Mouse (Mus musculus) ES-CJ7 (cell line): Measurements from ENCODE around the gene Tmtc2.
A peak's percentile ranks its signal among the peaks of the same experiment; 100 is the strongest.

Experiments used
- DNase-seq: peaks from one replicate; pipeline ENCODE4 v3.0.0; 2011; ENCODE audit warnings: low read depth, low spot score

Gene Tmtc2

GRCm38 (mm10) chr10:105548040-105548439 is 26.2 kb downstream of the Tmtc2 start:
- DNase-seq, result no peak

GRCm38 (mm10) chr10:105544004-105545003 is 29.9 kb downstream of the Tmtc2 start:
- no peak for DNase-seq

DNA sequence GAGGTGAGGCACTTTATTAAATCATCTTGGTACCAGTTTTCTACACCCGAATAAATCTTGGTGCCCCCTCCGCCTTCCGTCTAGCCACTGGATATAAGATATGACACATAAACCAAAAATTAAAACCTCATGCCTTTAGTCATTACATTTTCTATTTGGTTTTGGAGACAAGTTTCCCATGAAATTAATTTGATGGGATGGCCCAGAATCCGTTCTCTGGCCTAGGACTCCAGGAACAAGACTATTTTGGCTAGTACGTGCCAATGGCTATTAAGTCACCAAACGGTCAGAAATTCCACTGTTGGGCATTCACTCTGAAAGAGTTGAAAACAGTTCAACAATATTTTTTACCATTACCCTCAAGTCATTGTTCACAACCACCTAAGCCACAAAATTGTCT is 32.2 kb downstream of the Tmtc2 start:
- DNase-seq, result no peak

- DNase-seq, result no peak
Observed at GRCm38 (mm10) chr10:105539697-105540096, 34.6 kb downstream of the Tmtc2 start.

DNA sequence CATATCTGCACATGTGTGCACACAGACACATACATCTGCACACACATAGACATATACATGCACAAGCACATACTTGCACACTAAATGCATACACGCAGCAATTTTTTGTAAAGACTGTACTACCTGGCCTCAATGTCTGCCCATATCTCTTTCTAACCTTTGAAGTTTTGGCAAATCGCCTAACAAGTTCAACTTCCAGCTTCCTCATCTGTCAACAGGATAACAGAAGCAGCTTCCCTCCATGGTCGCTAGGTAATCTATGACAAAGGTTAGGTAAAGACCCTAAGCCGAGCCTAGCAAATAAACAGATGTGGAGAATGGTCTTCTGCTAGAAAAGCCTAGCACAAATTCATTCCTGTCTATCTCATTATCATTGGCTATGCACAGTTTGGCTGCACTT is 37.3 kb downstream of the Tmtc2 start:
- DNase-seq, result no peak

- no peak for DNase-seq
Observed at GRCm38 (mm10) chr10:105535848-105536247, 38.4 kb downstream of the Tmtc2 start.

- no peak for DNase-seq
Observed at GRCm38 (mm10) chr10:105532747-105533146, 41.5 kb downstream of the Tmtc2 start.

GRCm38 (mm10) chr10:105532019-105532525 is 42.2 kb downstream of the Tmtc2 start:
- no peak for DNase-seq

GRCm38 (mm10) chr10:105531080-105531894 is 43.0 kb downstream of the Tmtc2 start:
- no peak for DNase-seq

- DNase-seq, result no peak
Observed at GRCm38 (mm10) chr10:105523405-105524088, 50.7 kb downstream of the Tmtc2 start.

- DNase-seq, result no peak
Observed at GRCm38 (mm10) chr10:105522431-105522830, 51.8 kb downstream of the Tmtc2 start.

- no peak for DNase-seq
Observed at GRCm38 (mm10) chr10:105519154-105519806, 55.0 kb downstream of the Tmtc2 start.

DNA sequence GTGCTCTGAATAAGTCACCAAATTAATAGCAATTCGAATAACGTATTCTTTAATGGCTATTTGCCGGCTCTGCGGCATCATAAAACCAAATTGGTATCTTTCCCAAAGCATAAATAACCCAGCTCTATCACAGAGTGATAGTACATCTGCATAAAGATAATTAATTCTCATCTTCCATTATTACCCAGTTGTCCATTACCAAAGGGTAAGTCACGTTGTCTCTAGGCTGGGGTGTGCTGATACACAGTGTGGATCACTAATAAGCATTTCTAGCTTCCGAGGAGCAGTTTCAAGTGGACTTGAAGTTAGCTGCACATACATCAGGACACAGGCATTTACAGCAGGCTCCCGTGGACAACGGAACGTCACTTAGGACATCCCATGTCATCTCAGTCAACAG is 56.1 kb downstream of the Tmtc2 start:
- DNase-seq, result no peak

- DNase-seq, result no peak
Observed at GRCm38 (mm10) chr10:105513777-105514322, 60.4 kb downstream of the Tmtc2 start.

DNA sequence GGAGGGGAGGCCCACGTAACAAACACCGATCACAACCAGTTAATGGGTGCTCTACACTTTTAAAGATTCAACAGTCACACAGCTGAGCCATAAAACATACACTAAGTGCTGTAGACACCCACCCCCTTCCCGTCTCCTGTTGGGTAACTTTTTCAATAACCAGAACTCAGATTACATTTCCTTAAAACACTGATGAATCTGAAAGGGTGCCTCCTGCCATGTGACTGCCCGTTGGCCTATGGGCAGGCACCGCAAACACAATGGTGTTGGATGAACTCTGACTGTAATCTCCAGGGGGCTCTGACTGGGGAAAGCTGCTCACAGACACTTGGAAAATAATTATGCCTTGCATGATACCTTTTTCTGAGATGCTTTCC is 64.4 kb downstream of the Tmtc2 start:
- DNase-seq, result no peak

GRCm38 (mm10) chr10:105509146-105509895 is 64.9 kb downstream of the Tmtc2 start:
- DNase-seq, result peak; percentile 51

GRCm38 (mm10) chr10:105507982-105508786 is 66.1 kb downstream of the Tmtc2 start:
- DNase-seq, result peak; percentile 29

- DNase-seq, result no peak
Observed at GRCm38 (mm10) chr10:105506046-105506445, 68.2 kb downstream of the Tmtc2 start.

GRCm38 (mm10) chr10:105504472-105504871 is 69.8 kb downstream of the Tmtc2 start:
- no peak for DNase-seq
